Mouse (Mus musculus) heart, postnatal 10 days (tissue): ENCODE data around the gene Serpina3j. TPM values are rescaled to one million over a fixed set of nuclear protein-coding genes. Genes with fewer than 3 reads are reported as not detected.
"Not testable (repeated sequence)": the region's sequence is repeated elsewhere in the genome, so short reads cannot be mapped to it uniquely, and the experiment has no call there.

Experiments used
- DNase-seq, 2 experiments: peaks; one replicate each; pipeline ENCODE4 v3.0.0; 2021
- intact Hi-C: fragments of 180-260 bp; cut with DNase I; formaldehyde crosslinking; loops from one replicate; pipeline ENCODE4 v1.15.1; 2025
- total RNA-seq, 2 experiments: library from RNA; stranded (reverse); gene quantifications; 2 replicates each; pipeline ENCODE4 v1.2.3; 2021

The Serpina3j gene
- not detected for total RNA-seq

- no peak for DNase-seq
Measured at GRCm38 (mm10) chr12:104314253-104314652, at the start of gene Serpina3j. Serpina3j (plus strand) TSS chr12:104314553.

GRCm38 (mm10) chr12:104266374-104266773 lies 48.0 kb upstream of the Serpina3j start:
- no peak for DNase-seq

More at GRCm38 (mm10) chr12:104314253-104314652, at the start of gene Serpina3j:
- intact Hi-C loops = no loop called here

GRCm38 (mm10) chr12:104278216-104279055 lies 35.9 kb upstream of the Serpina3j start:
- intact Hi-C loops = no loop called here
- no peak for DNase-seq

More at GRCm38 (mm10) chr12:104266374-104266773, 48.0 kb upstream of the Serpina3j start:
- intact Hi-C loops = no loop called here

- intact Hi-C loops = no loop called here
- no peak for DNase-seq
Measured at GRCm38 (mm10) chr12:104279056-104279435, 35.3 kb upstream of the Serpina3j start.

GRCm38 (mm10) chr12:104283380-104283779 lies 31.0 kb upstream of the Serpina3j start:
- intact Hi-C loops = no loop called here
- no peak for DNase-seq

GRCm38 (mm10) chr12:104288336-104288735 lies 26.0 kb upstream of the Serpina3j start:
- intact Hi-C loops = no loop called here
- DNase-seq = no peak

- intact Hi-C loops = no loop called here
- no peak for DNase-seq
Measured at GRCm38 (mm10) chr12:104289872-104290271, 24.5 kb upstream of the Serpina3j start.

GRCm38 (mm10) chr12:104293963-104294362 lies 20.4 kb upstream of the Serpina3j start:
- intact Hi-C loops = no loop called here
- no peak for DNase-seq

GRCm38 (mm10) chr12:104298049-104298448 lies 16.3 kb upstream of the Serpina3j start:
- intact Hi-C loops = no loop called here
- DNase-seq = no peak

GRCm38 (mm10) chr12:104305991-104306390 lies 8.4 kb upstream of the Serpina3j start:
- DNase-seq = no peak
- intact Hi-C loops = no loop called here

GRCm38 (mm10) chr12:104322454-104322853 lies 8.1 kb downstream of the Serpina3j start:
- DNase-seq = no peak
- intact Hi-C loops = no loop called here

GRCm38 (mm10) chr12:104331701-104332100 lies 17.3 kb downstream of the Serpina3j start:
- intact Hi-C loops = no loop called here

GRCm38 (mm10) chr12:104336873-104337272 lies 22.5 kb downstream of the Serpina3j start:
- intact Hi-C loops, DNase-seq: not testable (repeated sequence)

More at GRCm38 (mm10) chr12:104331701-104332100, 17.3 kb downstream of the Serpina3j start:
- DNase-seq = no peak

- intact Hi-C loops, DNase-seq: not testable (repeated sequence)
Measured at GRCm38 (mm10) chr12:104338226-104338625, 23.9 kb downstream of the Serpina3j start, which contains the start of the genes Serpina3k and Serpina3m. Serpina3k (plus strand) TSS chr12:104338486. Serpina3m (plus strand) TSS chr12:104338486.

- intact Hi-C loops = no loop called here
- DNase-seq = no peak
Measured at GRCm38 (mm10) chr12:104338705-104339104, 24.4 kb downstream of the Serpina3j start.

GRCm38 (mm10) chr12:104342489-104342888 lies 28.1 kb downstream of the Serpina3j start:
- intact Hi-C loops, DNase-seq: not testable (repeated sequence)

GRCm38 (mm10) chr12:104345181-104345580 lies 30.8 kb downstream of the Serpina3j start:
- DNase-seq = no peak
- intact Hi-C loops = no loop called here

- intact Hi-C loops = no loop called here
Measured at GRCm38 (mm10) chr12:104345707-104346106, 31.4 kb downstream of the Serpina3j start.

GRCm38 (mm10) chr12:104347091-104347490 lies 32.7 kb downstream of the Serpina3j start:
- intact Hi-C loops = no loop called here
- no peak for DNase-seq

More at GRCm38 (mm10) chr12:104345707-104346106, 31.4 kb downstream of the Serpina3j start:
- DNase-seq = no peak

- intact Hi-C loops = loop anchor here (5.0 kb wide), 1 partner anchor 65 kb away; no protein-coding TSS in a partner anchor
- DNase-seq = peak; percentile 30 to 56
Measured at GRCm38 (mm10) chr12:104351812-104352211, 37.5 kb downstream of the Serpina3j start.

GRCm38 (mm10) chr12:104356006-104356405 lies 41.7 kb downstream of the Serpina3j start:
- intact Hi-C loops = no loop called here
- no peak for DNase-seq

- no peak for DNase-seq
- intact Hi-C loops = no loop called here
Measured at GRCm38 (mm10) chr12:104369986-104370385, 55.6 kb downstream of the Serpina3j start.
